Mouse (Mus musculus) hindbrain, postnatal 0 days (tissue): ENCODE measurements around the gene 4933421I07Rik. TPM values are rescaled to one million over a fixed set of nuclear protein-coding genes. Genes with fewer than 3 reads are reported as not detected.

Experiments used
- ATAC-seq: fragments of 200-750 bp; cut with Nextera tagmentation; 2 replicates; pipeline ENCODE4 v1.8.0; 2017; ENCODE audit warnings: mild to moderate bottlenecking, moderate TSS enrichment, moderate library complexity
- DNase-seq: peaks from one replicate; pipeline ENCODE4 v3.0.0-alpha.2; 2015; ENCODE audit warnings: low spot score
- H3K27ac ChIP-seq: fragments of 300-500 bp; sonication (generic); 2 replicates; pipeline ENCODE4 v1.5.1; 2014; ENCODE audit warnings: mild to moderate bottlenecking
- H3K27me3 ChIP-seq: fragments of 300-500 bp; sonication (generic); 2 replicates; pipeline ENCODE4 v1.6.1; 2014; ENCODE audit warnings: low read length, mixed read lengths; ENCODE audit not compliant: insufficient read depth
- H3K36me3 ChIP-seq: fragments of 300-500 bp; sonication (generic); 2 replicates; pipeline ENCODE4 v1.6.1; 2014; ENCODE audit warnings: low read length, mixed read lengths; ENCODE audit not compliant: insufficient read depth
- H3K4me1 ChIP-seq: fragments of 300-500 bp; sonication (generic); 2 replicates; pipeline ENCODE4 v1.6.1; 2014; ENCODE audit warnings: antibody characterized with exemption, low read length, mixed read lengths; ENCODE audit not compliant: insufficient read depth
- H3K4me2 ChIP-seq: fragments of 300-500 bp; sonication (generic); 2 replicates; pipeline ENCODE4 v1.6.1; 2014; ENCODE audit warnings: low read depth, mild to moderate bottlenecking, low read length, moderate library complexity, mixed read lengths
- H3K4me3 ChIP-seq: fragments of 300-500 bp; sonication (generic); 2 replicates; pipeline ENCODE4 v1.5.1; 2014; ENCODE audit warnings: low read length
- H3K9ac ChIP-seq: fragments of 300-500 bp; sonication (generic); replicated peaks from 2 replicates; pipeline ENCODE4 v1.6.1; 2014; ENCODE audit warnings: mild to moderate bottlenecking, low read length, moderate library complexity, mixed read lengths
- H3K9me3 ChIP-seq: fragments of 300-500 bp; sonication (generic); 2 replicates; pipeline ENCODE4 v1.6.1; 2016; ENCODE audit warnings: low read length, mixed read lengths
- CTCF ChIP-seq: IDR thresholded peaks from 2 replicates; pipeline ENCODE4 v1.5.1; 2016; ENCODE audit warnings: antibody characterized with exemption, control low read depth, low read depth
- WGBS: fragments of 180-500 bp; shearing (Covaris S2); extraction: QIAGEN DNeasy Blood & Tissue Kit; methylation state at CpG from one replicate; pipeline ENCODE4 v1.1.7; 2014; 5-methylcytosine and 5-hydroxymethylcytosine counted together
- polyA plus RNA-seq: library from polyadenylated mRNA; unstranded; fragments of >200 nt; fragmentation: Nextera tagmentation; extraction: Ambion mirVana; gene quantifications from 2 replicates; pipeline ENCODE4 v1.2.1, GENCODE M21; 2015
- total RNA-seq: library from RNA; depleted of rRNA; stranded (reverse); fragments of >200 nt; gene quantifications from 2 replicates; pipeline ENCODE4 v1.2.3, GENCODE M21; 2014; rRNA removed

4933421I07Rik gene
- total and polyA plus RNA-seq, 2 experiments from 2014 or later: not detected

DNA sequence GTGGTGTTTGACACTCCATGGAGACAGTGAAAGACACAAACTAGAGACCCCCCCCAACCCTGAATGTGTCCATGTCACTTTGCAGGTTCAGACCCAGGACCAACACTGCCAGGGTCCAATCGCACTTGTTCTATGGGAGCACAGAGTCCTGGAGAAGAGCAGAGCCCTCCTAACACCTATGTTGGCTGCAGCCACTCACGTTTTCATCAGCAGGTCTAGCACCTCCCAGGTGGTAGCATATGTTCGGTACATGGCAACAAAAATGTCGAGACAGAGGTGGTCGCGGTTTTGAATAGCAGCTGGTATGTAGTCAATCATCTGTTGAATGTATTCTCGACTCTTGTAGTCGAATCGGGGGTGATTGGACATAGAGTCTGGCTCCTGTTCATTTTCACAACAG is 568 bp downstream of the 4933421I07Rik start:
- Histone ChIP-seq H3K4me2 (no peak overlapping the region), H3K4me3 (no peak overlapping the region), H3K27ac (no peak overlapping the region), H3K36me3 (no peaks in the 10 kb centered on the region), H3K9me3 (peaks cover 15% of the 10 kb centered on the region), H3K4me1 (no peaks in the 10 kb centered on the region), H3K27me3 (no peaks in the 10 kb centered on the region), H3K9ac (no peak overlapping the region)
- 85% methylated on average over 9 of the region's 9 CpGs for WGBS
- ATAC-seq (no peak), DNase-seq (no peak)
- no peak for TF ChIP-seq CTCF

Other genes with a start within 250 kb of the 4933421I07Rik start
- gene Vmn2r61, start 188.1 kb downstream of the 4933421I07Rik start, total RNA-seq: not detected in 2 replicates
- not detected in 2 replicates for gene Vmn2r61, start 188.1 kb downstream of the 4933421I07Rik start, polyA plus RNA-seq
- gene Zfp141, start 57.6 kb upstream of the 4933421I07Rik start, total RNA-seq: 12.6 and 15.2 TPM in 2 replicates
- gene Zfp141, start 57.6 kb upstream of the 4933421I07Rik start, polyA plus RNA-seq: 6.7 and 8.1 TPM in 2 replicates
- not detected in 2 replicates for gene Gm21028, start 130.5 kb upstream of the 4933421I07Rik start, total RNA-seq
- gene Gm21028, start 130.5 kb upstream of the 4933421I07Rik start, polyA plus RNA-seq: not detected in 2 replicates
- 0.31 and 3.3 TPM in 2 replicates for gene Zfp977, start 144.4 kb upstream of the 4933421I07Rik start, total RNA-seq
- gene Zfp977, start 144.4 kb upstream of the 4933421I07Rik start, polyA plus RNA-seq: 1.0 and 1.3 TPM in 2 replicates
- gene Zfp976, start 194.5 kb upstream of the 4933421I07Rik start, total RNA-seq: 0.50 and 1.2 TPM in 2 replicates
- 2.0 TPM in 2 replicates for gene Zfp976, start 194.5 kb upstream of the 4933421I07Rik start, polyA plus RNA-seq
- 0.68 and 1.6 TPM in 2 replicates for gene Zfp975, start 244.6 kb upstream of the 4933421I07Rik start, total RNA-seq
- 5.1 and 5.7 TPM in 2 replicates for gene Zfp975, start 244.6 kb upstream of the 4933421I07Rik start, polyA plus RNA-seq